Mouse (Mus musculus) layer of hippocampus, adult 2 months (tissue): ENCODE results near the gene Stxbp2. TPM values are rescaled to one million over a fixed set of nuclear protein-coding genes. Genes with fewer than 3 reads are reported as not detected.

Experiments
- DNase-seq, 2 experiments: peaks; one replicate each; pipeline ENCODE4 v3.0.0; 2022; ENCODE audit warnings: low spot score in 2 of 2
- H3K27ac ChIP-seq: fragments of 200-600 bp; 2 replicates; pipeline ENCODE4 v1.8.1; 2022
- H3K4me3 ChIP-seq: fragments of 200-600 bp; 2 replicates; pipeline ENCODE4 v1.8.1; 2022; ENCODE audit warnings: mild to moderate bottlenecking
- CTCF ChIP-seq: fragments of 200-600 bp; conservative IDR thresholded peaks from 2 replicates; pipeline ENCODE4 v1.8.1; 2022; ENCODE audit warnings: antibody characterized with exemption, mild to moderate bottlenecking, moderate library complexity
- total RNA-seq, 2 experiments: library from RNA; stranded (reverse); gene quantifications; 2 replicates each; pipeline ENCODE4 v1.2.3; 2021

Gene Stxbp2
- total RNA-seq, 2 experiments from 2014 or later: 43.3 to 55.7 TPM

- DNase-seq: peak in 1 of 2 experiments; percentile 61
- no peak for TF ChIP-seq CTCF
- H3K4me3 ChIP-seq: no peak overlapping the region
- H3K27ac ChIP-seq: peak overlapping the region; percentile 60; the same call in 1 of the 2 replicates
These were observed 22.9 kb upstream of the Stxbp2 start for GRCm38 (mm10) chr8:3607822-3608221.

- H3K27ac ChIP-seq: peak overlapping the region; percentile 60; the same call in 1 of the 2 replicates
- no peak for DNase-seq
- H3K4me3 ChIP-seq: no peak overlapping the region
- no peak for TF ChIP-seq CTCF
These were observed 21.5 kb upstream of the Stxbp2 start for GRCm38 (mm10) chr8:3609046-3609815.

- H3K4me3 ChIP-seq: no peak overlapping the region
- DNase-seq: no peak
- no peak for TF ChIP-seq CTCF
- H3K27ac ChIP-seq: peak overlapping the region; percentile 60; the same call in 1 of the 2 replicates
These were observed 21.0 kb upstream of the Stxbp2 start for GRCm38 (mm10) chr8:3609816-3610150.

GRCm38 (mm10) chr8:3621199-3621970 lies 9.4 kb upstream of the Stxbp2 start, which contains the start of the genes Xab2 and Pet100:
Gene Xab2 (minus strand): TSS chr8:3621316.
Gene Pet100 (plus strand): TSS chr8:3621548.
- H3K27ac ChIP-seq: peak within 1 kb of the TSS; percentile 76
- TF ChIP-seq CTCF: no peak
- H3K4me3 ChIP-seq: peak within 1 kb of the TSS; percentile 95
- DNase-seq: peak; percentile 99

- Histone ChIP-seq H3K27ac (no peak overlapping the region), H3K4me3 (no peak overlapping the region)
- no peak for TF ChIP-seq CTCF
- DNase-seq: no peak
These were observed 8.6 kb upstream of the Stxbp2 start for GRCm38 (mm10) chr8:3622119-3622518.

GRCm38 (mm10) chr8:3625445-3625844 lies 5.3 kb upstream of the Stxbp2 start, which contains the start of gene Pcp2:
Gene Pcp2 (minus strand): TSS chr8:3625545.
- Histone ChIP-seq H3K4me3 (no peak within 1 kb of the TSS), H3K27ac (no peak within 1 kb of the TSS)
- no peak for TF ChIP-seq CTCF
- DNase-seq: no peak

GRCm38 (mm10) chr8:3626971-3627370 lies 3.8 kb upstream of the Stxbp2 start:
- Histone ChIP-seq H3K4me3 (no peak overlapping the region), H3K27ac (no peak overlapping the region)
- no peak for DNase-seq
- TF ChIP-seq CTCF: no peak

- peak; percentile 76 for TF ChIP-seq CTCF
- no peak for DNase-seq
- Histone ChIP-seq H3K27ac (no peak overlapping the region), H3K4me3 (no peak overlapping the region)
These were observed 2.7 kb upstream of the Stxbp2 start for GRCm38 (mm10) chr8:3628014-3628413.

- Histone ChIP-seq H3K4me3 (peak overlapping the region; percentile 52), H3K27ac (no peak overlapping the region)
- no peak for TF ChIP-seq CTCF
- no peak for DNase-seq
These were observed 722 bp downstream of the Stxbp2 start for GRCm38 (mm10) chr8:3631478-3631875.

- 0 out of 2 replicates have a peak, but pooled peaks have one; percentile 26 for TF ChIP-seq CTCF
- DNase-seq: no peak
- Histone ChIP-seq H3K27ac (no peak overlapping the region), H3K4me3 (no peak overlapping the region)
These were observed 15.0 kb downstream of the Stxbp2 start for GRCm38 (mm10) chr8:3645804-3646203.

- no peak for TF ChIP-seq CTCF
- H3K4me3 ChIP-seq: no peak overlapping the region
- H3K27ac ChIP-seq: no peak overlapping the region
- no peak for DNase-seq
These were observed 16.2 kb downstream of the Stxbp2 start for GRCm38 (mm10) chr8:3646824-3647531.

GRCm38 (mm10) chr8:3647561-3647960 lies 16.8 kb downstream of the Stxbp2 start:
- no peak for DNase-seq
- Histone ChIP-seq H3K27ac (no peak overlapping the region), H3K4me3 (no peak overlapping the region)
- TF ChIP-seq CTCF: no peak

GRCm38 (mm10) chr8:3648268-3648667 lies 17.5 kb downstream of the Stxbp2 start:
- no peak overlapping the region for H3K4me3 ChIP-seq
- TF ChIP-seq CTCF: no peak
- no peak for DNase-seq
- no peak overlapping the region for H3K27ac ChIP-seq
